Comparison of ENCODE assay signal across 8 mouse cellular contexts in genomic region chr9:96892546-96892945, GRCm38 (mm10). TPM values are rescaled to one million over a fixed set of nuclear protein-coding genes. Genes with fewer than 3 reads are reported as not detected.
DNase-seq lines count a peak whose midpoint lies in the region; ATAC-seq lines count a peak whose summit lies in the region.

Gene Pxylp1 (minus strand): TSS chr9:96892669.

- H3K4me3 ChIP-seq in embryonic facial prominence, embryonic 14.5 days (ENCODE audit: low read depth, low read length) = no peak within 1 kb of the TSS
- no peak within 1 kb of the TSS for H3K4me3 ChIP-seq in limb, embryonic 12.5 days (replicated peaks)

- no peaks in the 10 kb centered on the region for H3K36me3 ChIP-seq in embryonic facial prominence, embryonic 14.5 days (ENCODE audit: control insufficient read depth, insufficient read depth, low read length)
- no peaks in the 10 kb centered on the region for H3K36me3 ChIP-seq in limb, embryonic 12.5 days

- no peak within 1 kb of the TSS for H3K9ac ChIP-seq in embryonic facial prominence, embryonic 14.5 days (ENCODE audit: low read depth, low read length)
- no peak within 1 kb of the TSS for H3K9ac ChIP-seq in limb, embryonic 12.5 days (replicated peaks)

- no peaks in the 10 kb centered on the region for H3K27me3 ChIP-seq in embryonic facial prominence, embryonic 14.5 days (replicated peaks; ENCODE audit: control insufficient read depth, insufficient read depth, low read length)
- H3K27me3 ChIP-seq in limb, embryonic 12.5 days = peaks cover 13% of the 10 kb centered on the region

- no peak for ATAC-seq in embryonic facial prominence, embryonic 14.5 days (ENCODE audit: low read depth)
- no peak for ATAC-seq in limb, embryonic 12.5 days (ENCODE audit: insufficient number of reproducible peaks, insufficient read depth, low FRiP score, low TSS enrichment, low read depth)

- 2% methylated on average over 3 of the region's 3 CpGs for WGBS in embryonic facial prominence, embryonic 14.5 days
- WGBS in limb, embryonic 12.5 days = 11% methylated on average over 3 of the region's 3 CpGs

- peak; percentile 34 for DNase-seq in cerebellum, adult 9-11 months
- DNase-seq in cerebellum, postnatal 25 days = no peak
- no peak for DNase-seq in embryonic facial prominence, embryonic 14.5 days (ENCODE audit: low spot score)
- DNase-seq in heart, postnatal 4 days = no peak
- DNase-seq in testis, postnatal 14 days (ENCODE audit: low spot score) = no peak
- DNase-seq in ovary, postnatal 10 days (ENCODE audit: low spot score) = no peak
- DNase-seq in adrenal gland, adult 8-10 months = no peak

- no peak within 1 kb of the TSS for H3K27ac ChIP-seq in embryonic facial prominence, embryonic 14.5 days (replicated peaks; ENCODE audit: low read depth, low read length)
- H3K27ac ChIP-seq in limb, embryonic 12.5 days = no peak within 1 kb of the TSS

- no peaks in the 10 kb centered on the region for H3K9me3 ChIP-seq in embryonic facial prominence, embryonic 14.5 days (ENCODE audit: control insufficient read depth, low read length)
- 0 out of 2 replicates have a peak, but pooled peaks cover 3% of the 10 kb centered on the region for H3K9me3 ChIP-seq in limb, embryonic 12.5 days

- peaks cover 6% of the 10 kb centered on the region; the same call in 1 of the 2 replicates for H3K4me1 ChIP-seq in embryonic facial prominence, embryonic 14.5 days (ENCODE audit: control insufficient read depth, insufficient read depth, low read length)
- H3K4me1 ChIP-seq in limb, embryonic 12.5 days (replicated peaks) = peaks cover 31% of the 10 kb centered on the region

- no peak within 1 kb of the TSS for H3K4me2 ChIP-seq in embryonic facial prominence, embryonic 14.5 days (ENCODE audit: low read depth, low read length)
- H3K4me2 ChIP-seq in limb, embryonic 12.5 days = no peak within 1 kb of the TSS

RNA-seq across cellular contexts. Expression of gene Pxylp1, which starts in this region (rescaled TPM):
- 31.4 and 34.7 TPM in 2 replicates for polyA plus RNA-seq in embryonic facial prominence, embryonic 14.5 days (2014; fragmentation: Nextera tagmentation; extraction: Ambion mirVana)
- 10 to 100 TPM; 22.0 to 28.3 TPM for total RNA-seq in heart, postnatal 4 days (2021)
- polyA plus RNA-seq in limb, embryonic 12.5 days (2016; fragmentation: Nextera tagmentation; extraction: Ambion mirVana) = 21.4 and 22.8 TPM in 2 replicates
- 10 to 100 TPM in 2 of 4 experiments, 1 to 10 TPM in 2; 7.7 to 16.5 (median 12.9) TPM for total RNA-seq in adrenal gland, adult 8-10 months (2022)
